Mouse (Mus musculus): ENCODE data around the gene Izumo1r.
"Not testable (repeated sequence)": the region's sequence is repeated elsewhere in the genome, so short reads cannot be mapped to it uniquely, and the experiment has no call there.

Gene Izumo1r

DNA sequence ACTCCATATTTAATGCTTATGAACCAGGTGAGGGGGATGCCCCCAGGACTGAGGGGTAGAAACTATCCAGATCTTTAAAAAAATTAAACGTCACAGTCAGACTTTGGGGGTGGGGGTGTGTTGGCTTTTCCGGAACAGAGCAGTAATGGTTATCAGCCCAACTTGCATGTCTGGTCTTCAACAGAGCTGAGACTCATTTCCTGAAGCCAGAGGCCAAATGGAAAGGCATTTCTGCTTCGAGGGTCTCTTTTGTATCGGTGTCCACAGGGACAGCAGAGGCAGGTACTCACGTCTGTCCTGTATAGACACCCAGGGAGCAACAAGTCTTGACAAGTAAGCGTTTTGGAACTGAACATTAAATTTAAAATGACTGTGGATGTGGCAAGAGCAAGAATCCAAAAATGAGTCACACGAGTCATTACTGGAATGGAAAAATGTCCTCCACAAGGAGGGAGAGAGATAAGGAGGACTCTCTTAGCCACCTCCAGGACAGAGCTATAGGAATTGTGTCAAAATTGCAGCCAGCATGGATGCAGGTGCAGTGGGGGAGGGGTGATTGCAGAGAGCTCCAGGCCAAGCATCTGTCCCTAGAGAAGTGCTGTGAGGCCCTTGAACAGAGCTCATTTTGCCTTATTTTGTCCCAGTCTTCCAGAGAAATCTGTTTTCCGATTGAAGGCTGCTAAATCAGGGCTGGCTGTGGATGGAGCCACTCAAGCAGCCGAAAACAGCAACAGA lies 1.2 kb upstream of the Izumo1r start:
- in situ Hi-C loops (cut with MboI, MseI) = no loop called here

- in situ Hi-C loops (cut with MboI, MseI) = no loop called here
Measured at GRCm38 (mm10) chr9:14903006-14903405, 743 bp downstream of the Izumo1r start.

DNA sequence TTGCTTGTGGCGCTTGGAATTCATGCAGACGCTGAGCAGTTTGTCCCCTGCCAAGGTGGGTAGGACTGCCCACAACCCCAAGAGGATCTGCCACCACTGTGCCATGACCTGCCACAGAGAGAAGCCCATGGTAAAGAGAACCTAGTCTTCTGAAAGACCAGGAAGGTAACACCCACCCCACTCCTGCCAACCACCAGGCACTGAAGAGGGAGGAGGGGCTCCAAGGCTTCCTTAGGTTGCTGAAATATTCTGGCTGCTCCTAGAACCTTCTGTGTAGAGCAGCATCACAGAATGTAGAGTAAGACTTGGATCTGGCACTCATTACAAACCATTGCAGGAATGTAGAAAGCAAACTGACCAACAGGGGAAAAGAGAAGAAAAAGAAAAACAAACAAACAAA lies 1.3 kb downstream of the Izumo1r start:
- in situ Hi-C loops (cut with MboI, MseI) = no loop called here

- in situ Hi-C loops (cut with MboI, MseI) = no loop called here
Measured at GRCm38 (mm10) chr9:14901757-14902156, 2.0 kb downstream of the Izumo1r start.

DNA sequence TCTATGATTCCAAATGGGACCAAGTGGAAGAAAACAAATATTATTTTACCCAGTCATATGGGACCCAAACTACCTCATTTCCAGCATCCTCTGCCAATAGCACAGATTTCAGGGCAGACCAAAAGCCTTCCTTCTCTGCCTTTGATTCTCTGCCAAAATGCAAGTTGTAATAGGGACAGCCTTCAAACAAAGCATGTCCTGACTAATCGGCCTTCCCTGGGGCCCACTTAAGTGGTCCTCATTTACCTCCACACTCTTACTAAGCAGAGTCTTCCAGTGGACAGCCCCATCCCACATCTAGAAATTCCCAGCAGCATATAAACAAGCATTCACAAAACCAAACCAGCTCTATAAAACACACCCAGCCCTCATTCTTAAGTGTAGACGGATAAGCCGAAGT lies 6.6 kb downstream of the Izumo1r start:
- in situ Hi-C loops (cut with MboI, MseI) = no loop called here

- in situ Hi-C loops (cut with MboI, MseI) = no loop called here
Measured at GRCm38 (mm10) chr9:14895237-14895835, 8.4 kb downstream of the Izumo1r start.

DNA sequence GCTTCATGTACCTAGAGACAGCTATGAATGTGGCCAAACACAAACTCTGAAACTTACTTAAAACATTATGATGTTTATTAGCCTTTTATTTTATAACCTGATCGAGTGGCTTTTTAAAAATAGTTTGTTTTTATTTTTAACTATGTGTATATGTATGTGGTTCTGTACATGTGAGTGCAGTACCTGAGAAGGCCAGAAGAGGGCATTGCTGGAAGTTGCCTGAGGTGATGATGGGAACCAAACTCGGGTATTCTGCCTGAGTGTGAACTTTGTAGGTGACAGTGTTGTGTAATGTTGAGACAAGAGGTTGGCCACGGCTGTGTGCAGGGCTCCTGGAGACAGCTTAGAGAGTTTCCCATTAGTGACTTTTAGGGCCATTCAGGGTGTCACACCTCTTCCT lies 9.1 kb downstream of the Izumo1r start:
- in situ Hi-C loops (cut with MboI, MseI) = no loop called here

GRCm38 (mm10) chr9:14893388-14893787 lies 10.4 kb downstream of the Izumo1r start:
- in situ Hi-C loops (cut with MboI, MseI) = no loop called here

- in situ Hi-C loops (cut with MboI, MseI) = no loop called here
Measured at GRCm38 (mm10) chr9:14891891-14892290, 11.9 kb downstream of the Izumo1r start.

- in situ Hi-C loops (cut with MboI, MseI) = no loop called here
Measured at GRCm38 (mm10) chr9:14890699-14891098, 13.1 kb downstream of the Izumo1r start.

DNA sequence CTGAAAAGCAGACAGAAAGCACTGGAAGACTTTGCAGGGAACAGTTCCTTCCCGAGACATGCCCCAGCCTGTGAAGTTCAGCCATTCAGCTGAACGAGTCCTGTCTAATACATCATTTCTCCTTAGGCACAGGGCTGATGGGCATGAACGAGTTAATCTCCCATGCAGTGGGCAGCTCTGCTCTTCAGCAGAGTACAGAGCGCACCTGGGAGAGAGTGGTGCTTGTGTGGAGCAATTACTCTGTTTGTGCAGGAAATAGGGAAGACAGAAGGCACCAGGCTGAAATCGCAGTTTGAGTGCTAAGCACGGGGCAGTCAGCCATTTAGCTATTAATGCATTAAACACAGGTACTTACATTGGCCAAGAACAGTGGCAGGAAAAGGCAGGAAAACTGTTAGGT lies 15.1 kb downstream of the Izumo1r start:
- in situ Hi-C loops (cut with MboI, MseI) = no loop called here

DNA sequence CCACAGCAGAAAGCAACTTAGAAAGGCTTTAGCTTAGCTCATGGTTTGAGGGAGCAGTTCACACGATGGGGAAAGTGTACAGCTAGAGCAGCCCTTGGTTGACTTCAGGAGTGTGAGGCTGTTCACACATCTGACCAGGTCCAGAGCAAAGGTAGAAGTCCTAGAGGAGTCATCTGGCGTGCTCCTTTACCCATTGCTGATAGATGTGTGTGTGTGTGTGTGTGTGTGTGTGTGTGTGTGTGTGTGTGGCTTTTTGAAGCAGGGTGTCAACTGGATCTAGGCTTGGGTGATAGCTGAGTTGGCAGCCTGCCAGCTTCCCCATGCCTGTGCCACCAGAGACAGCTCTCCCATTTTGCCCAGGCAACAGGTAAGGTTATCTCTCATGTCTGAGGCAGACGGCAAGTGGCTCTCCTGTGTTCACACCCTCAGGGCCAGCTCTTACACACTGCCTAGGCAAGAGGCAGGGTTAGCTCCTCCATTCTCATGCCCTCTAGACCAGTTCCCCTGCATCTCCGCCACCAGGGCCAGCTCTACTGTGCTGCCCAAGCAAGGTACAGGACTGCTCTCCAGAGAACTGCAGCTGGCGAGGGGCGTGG lies 15.9 kb downstream of the Izumo1r start:
- in situ Hi-C loops (cut with MboI, MseI) = no loop called here

DNA sequence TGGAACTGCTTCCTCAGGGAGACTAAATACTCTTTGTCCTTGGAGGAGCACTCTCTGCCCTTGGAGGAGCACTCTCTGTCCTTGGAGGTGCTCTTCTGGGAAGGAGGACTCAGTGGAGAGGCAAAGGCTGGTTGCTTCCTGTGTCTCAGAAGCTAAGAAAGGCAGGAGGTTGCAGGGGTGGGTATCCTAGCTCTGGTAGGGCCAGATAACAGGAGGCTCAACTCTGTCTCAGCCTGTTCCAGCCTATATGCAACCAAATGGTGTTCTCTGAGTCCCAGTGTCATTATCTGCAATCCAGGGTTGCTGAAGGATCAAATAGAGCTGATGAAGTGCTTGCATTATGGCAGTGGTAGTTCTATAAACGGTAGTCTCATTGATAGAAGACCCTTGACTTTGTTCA lies 17.8 kb downstream of the Izumo1r start:
- in situ Hi-C loops (cut with MboI, MseI) = no loop called here

GRCm38 (mm10) chr9:14885151-14885550 lies 18.6 kb downstream of the Izumo1r start:
- in situ Hi-C loops (cut with MboI, MseI) = no loop called here

DNA sequence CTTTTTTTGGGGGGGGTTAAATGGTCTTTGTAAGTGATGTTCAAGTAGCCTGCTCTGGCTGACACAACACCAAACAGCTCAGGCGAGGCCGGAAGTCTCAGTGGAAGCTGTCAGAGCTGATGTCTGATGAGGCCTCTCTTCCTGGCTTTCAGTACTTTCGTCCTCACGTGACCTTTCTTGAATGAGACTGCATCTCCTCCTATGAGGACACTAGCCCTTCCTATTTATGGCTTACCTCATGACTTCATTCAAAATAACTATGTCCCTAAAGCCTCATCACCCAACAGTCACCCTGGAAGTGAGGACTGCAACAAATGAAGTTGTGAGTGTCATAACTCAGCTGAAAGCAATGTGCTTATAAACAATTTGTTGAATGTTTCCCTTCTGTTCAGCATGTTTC lies 19.1 kb downstream of the Izumo1r start:
- in situ Hi-C loops (cut with MboI, MseI) = no loop called here

GRCm38 (mm10) chr9:14876566-14876965 lies 27.2 kb downstream of the Izumo1r start:
- in situ Hi-C loops (cut with MboI, MseI) = not testable (repeated sequence)

GRCm38 (mm10) chr9:14875743-14876507 lies 27.8 kb downstream of the Izumo1r start:
- in situ Hi-C loops (cut with MboI, MseI) = no loop called here

DNA sequence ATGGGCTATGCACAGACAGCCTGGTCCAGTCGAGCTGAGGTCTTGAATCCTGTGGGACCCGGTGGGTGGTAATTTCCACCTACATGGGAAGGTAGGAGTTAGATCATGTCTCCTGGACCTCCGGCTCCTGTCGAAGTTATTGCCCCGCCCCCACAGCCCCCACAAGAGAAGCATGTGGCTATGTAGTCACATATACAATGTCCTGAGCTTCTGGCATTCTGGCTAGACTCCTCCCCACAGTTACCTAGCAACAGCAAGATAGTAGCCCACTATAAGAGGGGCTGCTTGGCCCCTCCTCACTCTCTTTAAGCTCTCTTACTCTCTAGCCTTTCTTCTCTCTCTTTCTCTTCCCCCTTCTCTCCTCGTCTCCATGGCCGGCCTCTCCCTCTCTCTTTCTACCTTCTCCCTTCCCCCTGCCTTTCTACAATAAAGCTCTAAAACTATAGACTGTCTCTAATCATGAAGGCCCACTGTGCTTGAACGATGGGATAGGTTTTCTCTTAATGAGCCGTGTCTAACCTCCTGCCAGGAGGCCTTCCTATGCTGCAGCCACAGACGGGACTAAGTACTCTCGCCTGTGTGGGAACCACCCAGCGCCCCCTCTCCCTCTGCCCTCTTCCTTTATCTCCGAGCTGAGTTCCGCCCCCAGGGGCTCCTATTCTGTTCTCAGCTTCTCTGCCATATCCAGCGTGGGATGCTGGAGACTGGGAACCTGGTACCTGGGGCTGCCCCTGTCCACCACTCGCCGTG lies 31.4 kb downstream of the Izumo1r start:
- in situ Hi-C loops (cut with MboI, MseI) = no loop called here

DNA sequence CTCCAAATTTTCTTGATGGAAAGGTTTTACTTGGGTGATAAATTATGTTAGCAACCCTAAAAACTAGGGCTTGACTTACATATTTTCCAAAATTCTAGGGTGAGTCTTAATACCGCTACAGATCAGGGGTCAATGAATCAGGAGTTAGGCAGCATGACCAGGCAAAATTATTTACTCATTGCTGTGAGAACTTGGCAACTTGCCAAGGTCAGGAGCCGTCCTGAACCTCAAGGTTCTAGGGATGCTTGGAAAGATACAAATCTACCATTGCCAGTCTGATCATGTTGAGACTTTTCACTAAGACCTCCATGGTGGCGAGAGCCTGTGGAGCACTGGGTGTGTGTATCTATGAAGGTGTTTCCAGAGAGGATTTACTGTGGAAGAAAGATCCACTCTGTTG lies 32.2 kb downstream of the Izumo1r start:
- in situ Hi-C loops (cut with MboI, MseI) = no loop called here

GRCm38 (mm10) chr9:14870802-14871201 lies 32.9 kb downstream of the Izumo1r start:
- in situ Hi-C loops (cut with MboI, MseI) = no loop called here

DNA sequence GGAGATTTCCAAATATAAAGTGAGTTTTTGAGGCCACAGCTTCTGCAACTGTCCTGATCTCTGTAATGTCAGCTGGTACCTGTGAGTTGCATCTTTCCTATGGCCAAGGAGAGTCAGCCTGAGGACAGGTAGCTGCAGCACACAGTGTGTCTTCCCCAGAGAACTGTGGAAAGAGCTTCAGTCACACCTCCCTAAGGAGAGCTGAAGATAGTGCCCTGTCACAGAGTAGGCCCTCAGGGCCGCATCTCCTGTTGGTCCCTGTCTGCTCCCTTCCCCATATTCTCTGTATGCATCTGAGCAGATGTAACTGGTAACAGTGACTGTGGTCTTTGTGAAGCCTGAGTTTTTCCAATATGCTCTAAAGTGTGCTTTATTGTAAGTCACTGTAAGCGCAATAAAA lies 33.4 kb downstream of the Izumo1r start:
- in situ Hi-C loops (cut with MboI, MseI) = no loop called here

DNA sequence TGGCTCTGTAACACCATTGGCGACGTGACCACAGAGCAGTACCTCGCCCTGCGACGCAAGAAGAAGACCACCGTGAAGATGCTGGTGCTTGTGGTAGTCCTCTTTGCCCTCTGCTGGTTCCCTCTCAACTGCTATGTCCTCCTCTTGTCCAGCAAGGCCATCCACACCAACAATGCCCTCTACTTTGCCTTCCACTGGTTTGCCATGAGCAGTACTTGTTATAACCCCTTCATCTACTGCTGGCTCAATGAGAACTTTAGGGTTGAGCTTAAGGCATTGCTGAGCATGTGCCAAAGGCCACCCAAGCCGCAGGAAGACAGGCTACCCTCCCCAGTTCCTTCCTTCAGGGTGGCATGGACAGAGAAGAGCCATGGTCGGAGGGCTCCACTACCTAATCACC lies 35.4 kb downstream of the Izumo1r start:
- in situ Hi-C loops (cut with MboI, MseI) = no loop called here

Data from T-helper 2 cell (primary cell).